Mouse (Mus musculus) testis, adult 2 months (tissue): ENCODE results near the gene Cachd1.

Experiments used
- CTCF ChIP-seq: fragments of 200-500 bp; IDR thresholded peaks from 2 replicates; pipeline ENCODE4 v1.5.1; 2012; ENCODE audit warnings: low read depth, mild to moderate bottlenecking, inconsistent platforms, low read length, moderate library complexity; ENCODE audit not compliant: control insufficient read depth, insufficient read depth, insufficient replicate concordance
- POLR2A ChIP-seq: fragments of 200-500 bp; IDR thresholded peaks from 2 replicates; pipeline ENCODE4 v1.6.1; 2012; ENCODE audit warnings: low read depth, mild to moderate bottlenecking, inconsistent platforms, low read length, moderate library complexity; ENCODE audit not compliant: control insufficient read depth

- no peak for TF ChIP-seq POLR2A
- TF ChIP-seq CTCF, result no peak
Observed at GRCm38 (mm10) chr4:101002961-101003360, 226.5 kb downstream of the Cachd1 start.
